Mouse (Mus musculus): ENCODE data around the gene Higd1a.

Higd1a gene

GRCm38 (mm10) chr9:121858153-121858488 is at the start of gene Higd1a:
TSS of gene Higd1a (minus strand) at chr9:121858362.
- DNase-seq: no peak

- no peak for DNase-seq
Observed at GRCm38 (mm10) chr9:121907356-121908070, 49.4 kb upstream of the Higd1a start.

GRCm38 (mm10) chr9:121906456-121906855 is 48.3 kb upstream of the Higd1a start:
- no peak for DNase-seq

GRCm38 (mm10) chr9:121905556-121906185 is 47.5 kb upstream of the Higd1a start:
- DNase-seq: no peak

- DNase-seq: no peak
Observed at GRCm38 (mm10) chr9:121904946-121905345, 46.8 kb upstream of the Higd1a start.

- no peak for DNase-seq
Observed at GRCm38 (mm10) chr9:121904319-121904718, 46.2 kb upstream of the Higd1a start.

- peak; percentile 28 for DNase-seq
Observed at GRCm38 (mm10) chr9:121903476-121904305, 45.5 kb upstream of the Higd1a start.

GRCm38 (mm10) chr9:121901710-121902700 is 43.8 kb upstream of the Higd1a start:
- DNase-seq: no peak

- DNase-seq: no peak
Observed at GRCm38 (mm10) chr9:121900282-121900855, 42.2 kb upstream of the Higd1a start.

GRCm38 (mm10) chr9:121899306-121899705 is 41.1 kb upstream of the Higd1a start:
- DNase-seq: no peak

GRCm38 (mm10) chr9:121898245-121898644 is 40.1 kb upstream of the Higd1a start, which contains the start of gene Ackr2:
TSS of gene Ackr2 (plus strand) at chr9:121898355.
- DNase-seq: no peak

- DNase-seq: no peak
Observed at GRCm38 (mm10) chr9:121896820-121897219, 38.7 kb upstream of the Higd1a start.

GRCm38 (mm10) chr9:121895392-121895993 is 37.3 kb upstream of the Higd1a start:
- DNase-seq: no peak

- DNase-seq: no peak
Observed at GRCm38 (mm10) chr9:121894447-121894846, 36.3 kb upstream of the Higd1a start.

GRCm38 (mm10) chr9:121892057-121892687 is 34.0 kb upstream of the Higd1a start:
- no peak for DNase-seq

GRCm38 (mm10) chr9:121891301-121891700 is 33.1 kb upstream of the Higd1a start:
- no peak for DNase-seq

- DNase-seq: no peak
Observed at GRCm38 (mm10) chr9:121890441-121890941, 32.3 kb upstream of the Higd1a start.

- DNase-seq: no peak
Observed at GRCm38 (mm10) chr9:121889927-121890440, 31.8 kb upstream of the Higd1a start.

GRCm38 (mm10) chr9:121882015-121882457 is 23.9 kb upstream of the Higd1a start:
- no peak for DNase-seq

GRCm38 (mm10) chr9:121881301-121881700 is 23.1 kb upstream of the Higd1a start:
- DNase-seq: no peak

GRCm38 (mm10) chr9:121880840-121881239 is 22.7 kb upstream of the Higd1a start:
- peak; percentile 50 for DNase-seq

All from cerebellum, adult 9-10 months (tissue).